Mouse (Mus musculus): ENCODE measurements at regions not wholly inside any gene's neighbourhood (a gene's known extent, or its start where the extent isn't known, plus 50 kb on each side); places are given as distances from the start of the nearest gene placed in this dataset.

DNA sequence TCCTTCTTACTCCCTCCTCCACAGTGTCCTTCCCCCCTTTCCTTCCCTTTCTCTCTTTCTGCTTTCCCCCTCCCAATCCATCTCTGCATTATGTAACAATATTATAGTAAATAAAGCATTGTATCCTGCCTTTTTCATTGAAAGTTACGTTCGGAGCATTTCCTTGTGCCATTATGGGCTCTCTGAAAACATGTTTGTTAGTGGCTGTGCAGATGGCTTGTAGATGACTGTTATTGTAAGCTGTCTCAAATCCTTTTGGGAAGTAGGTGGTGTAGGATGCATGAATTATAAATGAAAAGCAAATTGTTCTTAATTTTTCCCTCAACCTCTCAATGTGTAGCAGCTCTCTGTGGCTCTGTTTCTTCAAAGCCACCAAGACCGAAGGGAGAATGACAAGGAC is 66.0 kb upstream of the Gpr139 start:
- ATAC-seq (replicated peaks; ENCODE audit: poor library complexity), result no peak

- ATAC-seq (replicated peaks; ENCODE audit: poor library complexity), result no peak
Observed at GRCm38 (mm10) chr7:119244785-119245184, 60.4 kb upstream of the Gpr139 start.

GRCm38 (mm10) chr7:119236343-119236742 is 51.9 kb upstream of the Gpr139 start:
- no peak for ATAC-seq (replicated peaks; ENCODE audit: poor library complexity)

Data from megakaryocyte progenitor cell, adult 5-6 weeks (primary cell).